Mouse (Mus musculus) CD4-positive helper T cell, adult 2 months (primary cell): ENCODE measurements around the gene Anxa9.

Experiments used
- DNase-seq: peaks from one replicate; pipeline ENCODE4 v3.0.0-alpha.2; 2012; ENCODE audit warnings: low read depth, missing footprints, low spot score

The Anxa9 gene

DNA sequence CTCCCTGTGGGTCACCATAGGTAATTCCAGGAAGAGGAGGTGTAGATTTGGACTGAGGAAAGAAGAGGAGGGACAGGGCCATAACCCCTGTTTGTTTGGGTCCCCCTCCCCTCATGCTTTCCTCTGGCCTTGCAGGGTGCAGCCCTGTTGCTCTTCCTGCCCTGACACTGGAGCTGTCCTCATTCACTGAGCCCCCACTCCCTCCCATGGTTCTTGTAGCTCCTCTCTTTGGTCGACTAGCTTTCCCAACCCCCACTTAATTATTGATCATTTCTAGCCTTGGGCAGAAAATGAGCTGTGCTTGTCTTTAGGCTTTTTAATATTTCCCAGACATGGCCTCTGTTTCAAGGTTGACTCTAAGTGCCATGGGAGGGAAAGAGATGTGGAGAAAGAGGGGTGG, 22.9 kb downstream of the Anxa9 start:
- DNase-seq = no peak

DNA sequence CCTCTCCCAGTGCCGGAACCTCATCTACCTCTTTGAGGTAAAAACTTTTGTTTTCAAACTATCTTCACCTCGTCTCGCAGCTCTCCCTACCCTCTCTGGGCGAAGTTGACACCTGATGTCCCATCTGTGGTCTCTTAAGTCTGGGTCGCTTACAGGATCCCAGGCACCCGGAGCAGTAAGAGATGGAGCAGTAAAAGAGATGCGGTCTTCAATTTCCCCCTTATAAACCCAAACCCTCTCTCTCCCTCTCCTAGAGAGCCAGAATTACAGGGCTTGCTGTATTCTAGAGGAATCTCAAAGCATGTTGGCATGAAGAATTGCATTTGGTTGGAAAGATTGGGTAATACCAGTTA, 23.4 kb downstream of the Anxa9 start:
- DNase-seq = no peak

DNA sequence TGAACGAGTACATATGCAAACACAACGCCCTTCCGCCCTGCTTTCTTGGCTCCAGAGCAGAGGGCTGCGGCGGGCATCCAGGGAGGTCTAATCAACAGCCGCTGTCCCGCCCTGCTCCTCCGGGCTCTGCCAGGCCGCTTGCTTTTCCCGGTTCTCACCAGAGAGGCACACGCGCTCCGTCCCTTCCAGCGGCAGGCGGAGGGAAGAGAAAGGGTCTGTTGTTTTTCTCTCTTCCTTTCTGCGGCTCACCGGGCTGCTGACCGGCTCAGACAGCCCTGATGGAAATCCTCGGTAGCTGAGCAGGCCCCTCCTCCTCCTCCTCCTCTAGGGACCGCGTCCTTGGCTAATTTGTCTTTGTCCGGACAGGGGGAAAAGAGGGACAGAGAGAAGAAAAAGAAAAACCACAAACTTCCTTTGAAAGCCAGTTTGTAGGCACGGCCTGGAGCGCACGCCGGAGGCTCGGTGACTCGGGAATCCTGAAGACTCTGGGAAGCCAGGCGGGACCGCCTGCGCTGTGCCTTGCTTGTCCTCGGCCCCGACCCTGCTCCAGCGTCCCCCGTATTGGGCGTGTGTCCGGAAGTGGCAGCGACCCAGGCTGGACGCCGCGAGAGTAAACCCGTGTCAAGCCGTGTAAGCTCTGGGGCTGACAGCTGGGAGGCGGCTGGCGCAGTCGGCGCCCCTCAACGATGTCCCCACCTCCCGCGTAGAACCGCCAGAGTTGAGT, 23.9 kb downstream of the Anxa9 start:
- DNase-seq = peak; percentile 53

DNA sequence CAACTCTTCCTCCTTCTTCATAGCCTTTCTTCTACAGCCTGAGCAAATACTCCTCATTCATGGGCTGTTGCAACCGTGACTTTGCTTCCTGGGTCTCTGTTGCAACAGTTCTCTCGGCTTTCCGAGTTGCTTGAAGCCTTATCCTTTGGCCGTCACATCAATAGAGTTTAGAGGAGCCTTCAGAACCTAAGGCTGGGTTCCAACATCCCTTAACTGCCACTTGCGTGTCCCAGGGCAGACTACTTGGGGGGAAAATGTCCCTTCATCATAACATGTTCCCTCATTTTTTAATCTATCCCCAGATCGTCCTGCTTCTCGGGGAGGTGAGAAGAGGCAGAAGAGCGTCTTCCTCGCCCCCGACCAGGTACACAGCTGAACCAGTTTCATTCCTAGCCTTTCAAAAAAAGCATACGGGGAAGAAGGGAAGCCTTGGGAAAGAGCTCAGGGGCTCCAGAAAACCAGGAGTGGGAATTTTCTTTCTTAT, 24.6 kb downstream of the Anxa9 start:
- peak; percentile 54 for DNase-seq

DNA sequence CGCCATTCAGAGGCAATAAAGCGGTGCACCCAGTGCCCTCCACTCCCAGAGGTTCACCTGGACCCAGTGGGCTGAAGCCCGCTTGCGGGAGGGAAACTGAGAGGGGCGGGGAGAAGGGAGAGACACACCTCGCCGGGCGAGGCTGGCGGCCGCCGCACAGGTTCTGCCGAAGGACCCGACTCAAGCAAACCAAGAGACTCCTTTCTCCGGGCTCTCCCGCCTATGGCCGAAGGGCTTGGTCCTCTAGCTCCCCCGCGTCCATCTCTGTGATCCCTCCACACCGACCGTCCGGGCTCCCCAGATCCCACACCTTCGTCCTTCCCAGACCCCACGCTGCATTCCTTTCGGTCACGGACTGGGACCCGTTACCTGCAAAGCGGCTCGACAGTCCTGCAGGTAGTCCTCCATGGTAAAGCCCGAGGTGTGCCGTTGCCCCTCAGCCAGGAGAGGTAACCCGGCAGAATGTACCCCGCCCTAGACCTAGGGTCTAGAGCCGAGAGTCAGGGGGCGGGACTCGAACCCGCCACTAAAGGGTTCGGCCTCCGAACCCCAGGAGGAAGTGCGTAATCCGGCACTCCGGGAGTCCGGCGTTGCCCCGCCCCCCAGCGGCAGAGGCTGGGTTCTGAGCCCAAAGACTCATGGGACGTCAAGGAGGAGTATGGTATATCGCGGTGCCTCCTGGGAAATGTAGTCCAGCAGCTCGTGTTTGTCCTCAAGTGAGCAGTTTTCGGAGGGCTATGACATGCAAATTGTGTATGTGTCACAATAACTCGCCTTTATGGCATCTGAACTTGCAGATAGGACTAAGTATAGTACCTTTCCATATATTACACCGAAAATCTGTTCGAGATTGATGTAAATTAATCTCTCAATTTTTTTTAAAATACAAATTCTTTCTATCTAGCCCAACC, 25.5 kb downstream of the Anxa9 start, which contains the start of the genes Mindy1 and Prune1:
TSS of gene Mindy1 (plus strand) at position 130 of the 911 bp plus-strand sequence.
TSS of gene Prune1 (minus strand) at position 861 of the 911 bp plus-strand sequence.
- peak; percentile 98 for DNase-seq

DNA sequence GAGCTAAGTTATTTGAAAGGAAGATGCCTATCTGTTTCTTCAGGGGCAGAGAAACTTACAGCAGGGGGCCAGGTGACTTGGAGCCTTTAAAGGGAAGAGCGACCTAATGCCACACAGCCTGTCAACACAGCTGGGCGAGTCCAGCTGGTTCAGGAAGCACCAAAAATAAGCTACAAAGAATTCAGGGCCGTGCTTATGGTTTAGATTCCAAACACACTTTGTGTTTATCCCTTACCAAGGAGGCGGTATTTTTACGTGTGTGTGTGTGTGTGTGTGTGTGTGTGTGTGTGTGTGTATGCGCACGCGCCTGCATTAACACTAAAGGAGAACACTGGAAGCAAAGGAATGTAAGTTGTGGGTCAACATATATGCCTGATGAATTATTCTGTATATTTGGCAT, 26.2 kb downstream of the Anxa9 start:
- DNase-seq = peak; percentile 54

DNA sequence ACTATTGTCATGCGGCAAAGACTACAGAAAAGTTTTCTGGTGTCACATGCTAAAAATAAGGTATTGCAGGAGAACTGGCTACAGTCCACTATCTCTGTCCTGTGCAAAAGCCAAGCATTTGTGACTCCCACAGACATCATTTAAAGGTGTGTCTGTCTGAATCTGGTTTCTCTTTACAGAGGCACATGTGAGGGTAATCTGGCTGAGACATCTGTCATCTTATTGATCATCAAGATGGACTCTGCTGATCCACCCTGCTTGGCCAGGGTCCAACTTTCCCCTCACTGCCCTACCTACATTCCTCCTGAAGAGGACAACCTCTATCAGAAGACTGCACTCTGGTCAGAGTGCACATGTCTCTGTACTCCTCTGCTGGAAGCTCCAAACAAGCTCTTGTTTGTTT, 29.8 kb downstream of the Anxa9 start:
- DNase-seq = no peak

DNA sequence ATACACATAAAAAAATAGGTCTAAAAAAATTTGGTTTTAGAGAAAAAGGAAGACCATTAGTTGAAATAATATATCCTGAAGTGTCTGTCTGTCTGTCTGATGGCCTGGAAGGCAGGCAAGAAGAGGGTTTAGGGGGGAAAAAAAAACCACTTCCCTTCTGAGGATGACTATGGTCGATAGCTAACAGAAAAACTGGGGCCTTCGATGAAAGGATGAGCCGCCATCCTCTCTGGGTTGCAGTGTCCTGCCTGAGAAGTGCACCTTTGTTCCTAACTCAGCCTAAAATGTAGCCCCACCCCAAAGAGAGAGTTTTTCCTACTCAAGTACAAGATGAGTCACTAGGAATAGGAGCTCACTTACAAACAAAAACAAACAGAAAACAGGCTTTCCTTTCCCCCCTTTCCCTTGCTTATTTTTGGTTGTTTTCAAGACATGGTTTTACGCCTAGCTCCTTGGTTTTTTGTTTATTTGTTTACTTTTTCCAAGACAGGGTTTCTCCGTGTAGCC, 30.5 kb downstream of the Anxa9 start:
- DNase-seq = no peak

DNA sequence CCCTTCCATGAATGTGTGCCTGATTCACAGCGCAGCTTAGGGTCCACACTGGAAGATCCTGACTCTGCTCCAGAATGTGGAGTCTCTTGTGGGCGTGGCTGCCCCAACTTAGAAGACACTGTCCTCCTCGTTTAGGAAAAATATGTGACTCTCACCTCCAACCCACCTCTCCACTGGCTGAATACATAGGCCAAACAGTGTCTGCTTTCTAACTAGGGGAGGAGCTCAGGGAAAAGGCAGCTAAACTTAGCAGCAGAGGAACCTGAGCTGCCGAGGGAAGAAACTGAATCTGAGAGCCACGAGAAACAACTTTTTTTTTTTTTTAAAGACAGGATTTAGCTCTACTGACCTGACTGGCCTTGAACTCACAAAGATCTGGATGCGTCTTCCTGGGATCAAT, 31.8 kb downstream of the Anxa9 start:
- no peak for DNase-seq

DNA sequence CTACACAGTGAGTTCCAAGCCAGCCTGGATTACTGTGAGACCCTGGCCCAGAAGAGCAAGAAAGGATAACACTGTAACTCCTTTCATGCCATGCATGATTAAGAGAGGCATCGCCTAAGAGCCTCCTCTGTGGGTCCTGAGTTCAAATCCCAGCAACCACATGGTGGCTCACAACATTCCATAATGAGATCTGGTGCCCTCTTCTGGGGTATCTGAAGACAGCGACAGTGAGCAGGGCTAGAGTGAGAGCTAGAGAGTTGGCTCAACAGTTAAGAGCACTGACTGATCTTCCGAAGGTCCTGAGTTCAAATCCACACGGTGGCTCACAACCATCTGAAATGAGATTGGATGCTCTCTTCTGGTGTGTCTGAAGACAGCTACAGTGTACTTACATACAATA, 32.5 kb downstream of the Anxa9 start:
- no peak for DNase-seq

DNA sequence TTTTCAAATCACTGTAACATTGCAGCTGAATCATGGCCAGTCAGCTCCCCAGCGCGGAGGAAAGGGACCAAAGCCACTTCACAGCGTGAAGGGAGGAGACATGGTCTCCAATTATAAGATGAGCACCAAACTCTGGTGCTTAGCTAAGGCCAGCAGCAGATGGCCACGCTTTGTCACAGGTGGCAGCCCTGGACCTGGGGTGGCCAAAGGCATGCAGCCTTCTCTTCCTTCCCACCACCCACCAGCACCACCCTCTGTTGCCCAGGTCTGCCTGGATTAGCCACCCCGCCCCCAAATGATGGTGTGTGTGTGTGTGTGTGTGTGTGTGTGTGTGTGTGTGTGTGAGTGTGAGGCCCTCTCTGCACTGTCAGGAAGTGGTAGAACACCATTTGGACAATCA, 33.5 kb downstream of the Anxa9 start:
- no peak for DNase-seq

DNA sequence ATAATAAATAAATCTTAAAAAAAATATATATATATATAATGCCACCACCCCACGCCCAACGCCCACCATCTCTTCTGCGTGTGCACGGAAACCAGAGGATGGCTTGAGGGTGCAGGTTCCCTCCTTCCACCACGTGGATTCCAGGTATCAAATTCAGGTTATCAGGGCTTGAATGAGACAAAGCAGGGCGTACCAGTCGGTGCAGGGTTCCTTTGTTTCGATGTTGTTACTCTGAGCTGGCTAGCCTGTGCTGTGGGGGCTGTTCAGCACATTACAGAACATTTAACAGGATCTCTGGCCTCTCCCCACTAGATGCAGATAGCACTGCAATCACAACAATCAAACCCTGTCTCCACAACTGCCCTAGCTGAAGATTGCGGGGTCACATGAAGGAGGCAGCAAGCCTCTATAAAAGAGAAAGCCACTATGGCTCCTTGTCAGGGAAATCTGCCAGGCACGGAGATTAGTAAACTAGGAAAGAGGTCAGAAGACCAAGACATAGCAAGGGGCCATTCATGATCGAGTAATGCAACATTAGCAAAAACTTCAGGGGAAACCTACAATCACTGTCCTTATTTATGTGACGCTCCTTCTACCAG, 36.1 kb downstream of the Anxa9 start:
- no peak for DNase-seq

DNA sequence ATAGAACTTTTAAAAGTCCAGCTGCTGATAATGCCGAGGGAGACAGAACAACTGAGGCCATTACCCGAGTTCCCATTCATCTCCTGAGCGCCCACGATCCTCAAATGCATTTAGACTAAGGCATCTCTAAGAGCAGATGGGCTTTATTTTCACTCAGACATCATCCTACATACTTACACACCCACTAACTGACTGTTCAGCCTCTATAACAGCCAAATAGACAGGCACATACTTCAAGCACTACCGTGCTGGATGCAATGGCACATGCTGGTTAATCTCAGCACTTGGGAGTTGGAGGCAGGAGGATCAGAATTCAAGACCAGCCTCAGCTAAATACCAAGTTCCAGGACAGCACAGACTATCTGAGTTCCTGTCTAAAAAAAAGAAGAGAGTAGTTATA, 37.2 kb downstream of the Anxa9 start:
- DNase-seq = no peak

DNA sequence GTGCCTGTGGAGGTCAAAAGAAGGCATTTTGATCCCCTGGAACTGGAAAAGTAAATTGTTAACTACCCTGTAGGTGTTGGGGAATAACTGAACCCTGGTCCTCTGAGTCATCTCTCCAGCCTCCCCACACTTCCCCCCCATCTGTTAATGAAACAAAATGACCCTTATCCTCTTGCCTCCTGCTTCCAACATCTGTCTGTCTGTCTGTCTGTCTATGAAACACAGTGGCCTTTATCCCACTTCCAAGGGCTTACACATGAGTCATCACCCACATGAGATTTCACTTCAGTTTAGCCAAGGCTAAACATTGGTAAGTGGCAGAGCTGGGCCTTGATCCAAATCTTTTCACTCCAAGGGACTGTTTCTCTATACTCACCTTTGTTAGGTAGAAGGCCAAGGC, 39.1 kb downstream of the Anxa9 start:
- no peak for DNase-seq

DNA sequence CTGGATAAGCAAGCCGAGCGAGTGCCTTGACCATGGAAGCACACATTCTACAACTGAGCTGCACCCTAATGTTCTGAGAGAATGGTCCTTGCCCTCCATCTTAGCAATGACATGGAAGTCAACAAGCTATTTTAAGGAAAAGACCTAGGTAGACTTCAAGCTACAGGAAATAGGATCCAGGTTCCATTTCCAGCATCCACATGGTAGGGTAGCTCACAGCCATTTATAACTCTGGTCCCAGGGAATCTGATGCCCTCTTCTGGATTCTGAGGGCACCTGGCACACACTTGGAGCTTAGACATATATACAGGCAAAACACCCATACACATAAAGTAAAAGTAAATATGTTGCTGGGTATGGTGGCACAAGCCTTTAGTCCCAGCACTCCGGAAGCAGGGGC, 40.9 kb downstream of the Anxa9 start:
- no peak for DNase-seq

DNA sequence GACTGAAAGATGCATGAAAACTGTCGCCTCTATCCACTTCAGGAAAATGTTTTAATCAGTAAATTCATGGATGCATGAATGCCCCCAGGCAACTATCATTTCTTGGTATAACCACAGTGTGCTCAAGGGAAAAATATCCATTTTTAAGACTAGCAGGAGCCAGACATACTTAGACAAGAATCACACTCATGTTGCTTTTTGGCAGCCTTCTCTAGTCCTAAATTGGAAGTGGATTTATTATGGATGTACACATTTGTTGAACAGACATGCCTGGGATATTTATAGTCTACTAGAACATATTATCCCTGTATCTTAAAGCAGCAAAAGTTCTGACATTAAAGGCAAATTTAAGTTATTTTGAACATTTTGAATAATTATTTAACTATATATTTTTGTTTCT, 42.3 kb downstream of the Anxa9 start:
- no peak for DNase-seq

DNA sequence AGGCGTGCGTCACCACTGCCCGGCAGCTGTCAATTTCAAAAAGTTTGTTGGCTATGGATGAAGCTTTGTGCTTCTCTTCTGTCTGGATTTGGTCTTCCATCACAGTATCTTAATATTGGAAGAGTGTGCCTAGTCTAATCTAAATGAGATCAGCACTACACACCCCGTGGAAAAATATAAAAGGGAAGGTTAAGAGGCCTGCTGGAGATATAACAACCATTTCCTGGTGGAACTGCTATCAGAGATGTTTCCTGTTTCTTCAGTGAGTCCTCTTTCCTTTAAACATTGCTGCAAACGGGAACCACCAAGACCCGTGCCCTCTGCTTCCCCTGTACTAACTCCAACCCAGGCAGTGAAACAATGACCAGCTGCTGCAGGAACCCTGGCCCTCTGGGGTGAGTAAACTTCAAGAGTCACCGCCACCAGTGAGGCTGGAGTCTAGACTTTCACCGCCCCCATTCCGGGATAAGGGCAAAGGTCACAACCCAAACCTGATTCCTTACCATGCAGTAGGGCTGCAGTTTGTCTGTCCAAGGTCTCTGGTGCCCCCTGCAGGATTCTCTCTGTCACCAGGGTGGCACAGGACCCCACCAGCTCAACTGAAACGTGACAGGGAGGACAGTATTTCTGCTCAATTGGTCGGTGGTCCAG, 43.8 kb downstream of the Anxa9 start:
- DNase-seq = peak; percentile 76

DNA sequence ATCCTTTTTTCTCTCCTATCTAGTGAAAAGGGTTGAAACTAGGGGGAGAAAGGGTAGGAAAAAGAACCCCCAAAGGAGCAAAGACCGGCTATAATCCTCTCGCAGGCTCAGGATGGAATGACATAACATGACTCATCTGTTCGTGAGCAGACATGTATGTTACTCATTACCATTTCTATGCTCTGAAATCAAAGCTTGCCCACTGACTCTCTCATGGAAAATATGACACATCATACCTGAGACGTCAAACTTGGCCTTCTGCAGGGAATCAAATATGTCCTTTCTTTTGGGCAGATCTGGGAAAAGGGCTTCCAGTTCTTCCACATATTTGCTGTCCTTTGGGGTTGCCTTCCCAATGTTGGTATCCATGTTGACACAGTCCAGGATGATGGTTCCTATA, 45.0 kb downstream of the Anxa9 start:
- no peak for DNase-seq

DNA sequence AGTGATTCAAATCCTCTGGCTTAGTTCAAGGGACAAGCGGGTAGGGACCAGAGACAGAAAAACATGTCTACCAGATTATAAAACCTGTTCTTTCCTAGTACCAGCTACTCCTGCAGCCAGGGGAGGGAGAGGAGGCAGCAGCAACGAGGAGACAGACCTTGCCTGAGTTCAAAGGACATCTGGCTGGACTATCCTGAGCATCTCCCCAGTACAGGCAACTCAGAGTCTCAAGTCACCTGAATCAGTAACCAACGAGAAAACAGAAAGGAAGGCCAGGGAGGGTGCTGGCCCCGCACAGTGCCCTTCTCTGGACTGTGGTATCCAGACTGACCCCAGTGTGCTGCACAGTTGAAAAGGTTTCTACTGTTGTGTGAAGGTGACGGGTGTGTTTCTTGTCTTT, 50.0 kb downstream of the Anxa9 start:
- DNase-seq = no peak

DNA sequence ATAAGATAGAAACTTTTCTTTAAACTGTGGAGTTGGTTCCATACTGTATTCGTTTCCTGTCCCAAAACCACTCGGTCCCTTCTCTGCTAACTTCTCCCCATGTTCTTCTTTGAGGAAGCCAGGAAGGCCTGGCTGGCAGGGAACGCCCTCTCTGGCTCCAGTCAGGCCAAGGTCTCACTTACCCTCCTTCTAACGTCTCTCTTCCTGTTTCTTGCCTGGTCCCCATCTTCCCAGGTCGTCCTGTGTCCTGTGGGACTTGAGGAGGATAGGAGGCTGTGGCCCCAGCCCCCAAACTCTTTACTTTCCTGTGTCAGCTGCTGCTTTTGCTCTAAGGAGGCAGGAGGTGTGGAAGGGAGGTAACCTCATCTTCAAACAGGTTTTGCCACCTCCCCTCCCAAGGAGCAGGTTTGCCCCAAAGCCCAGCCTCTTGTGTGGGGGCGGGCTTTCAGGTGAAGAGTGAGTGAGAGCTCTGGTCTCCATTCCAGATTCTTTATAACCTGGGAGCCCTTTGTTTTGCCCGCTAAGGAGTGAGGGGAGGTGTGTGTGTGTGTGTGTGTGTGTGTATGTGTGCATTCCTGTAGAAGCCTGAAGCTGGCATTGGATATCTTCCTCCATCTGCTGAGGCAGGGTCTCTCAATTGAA, 56.1 kb downstream of the Anxa9 start, which contains the start of gene Bnipl:
TSS of gene Bnipl (minus strand) at position 411 of the 642 bp plus-strand sequence.
- DNase-seq = no peak

DNA sequence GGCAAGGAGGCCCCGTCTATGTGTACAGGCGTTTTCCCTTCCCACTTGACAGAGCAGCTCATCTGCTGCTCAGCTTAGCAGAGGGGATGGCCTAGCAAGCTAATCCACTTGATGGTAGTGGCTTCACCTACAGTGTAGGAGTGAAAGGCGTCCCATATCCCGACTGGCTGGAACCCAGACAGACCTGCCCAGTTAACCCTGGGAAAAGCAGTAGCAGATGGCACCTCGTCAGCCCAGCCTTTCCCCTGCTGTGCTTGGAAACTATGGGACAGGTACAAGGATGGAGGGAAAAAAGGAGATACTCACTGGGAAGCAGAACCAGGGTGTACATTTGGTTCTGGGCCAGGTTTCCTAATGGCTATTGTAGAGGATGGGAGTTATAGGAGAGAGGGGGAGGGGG, 56.6 kb downstream of the Anxa9 start:
- DNase-seq = no peak
